ENCODE assay signal across 8 mouse cellular contexts in genomic region chr3:3751596-3752251, GRCm38 (mm10).
DNase-seq lines count a peak whose midpoint lies in the region; ATAC-seq and TF ChIP-seq lines count a peak whose summit lies in the region.

No protein-coding gene starts in this region.

- no peak overlapping the region for H3K9ac ChIP-seq in intestine, postnatal 0 days (ENCODE audit: low read depth, low read length)
- H3K9ac ChIP-seq in intestine, embryonic 15.5 days = no peak overlapping the region
- no peak overlapping the region for H3K9ac ChIP-seq in neural tube, embryonic 14.5 days (replicated peaks; ENCODE audit: low read depth, low read length)

- H3K27me3 ChIP-seq in intestine, postnatal 0 days (replicated peaks; ENCODE audit: control insufficient read depth, insufficient read depth, low read length) = no peaks in the 10 kb centered on the region
- no peaks in the 10 kb centered on the region for H3K27me3 ChIP-seq in intestine, embryonic 15.5 days (replicated peaks)
- H3K27me3 ChIP-seq in neural tube, embryonic 14.5 days (ENCODE audit: control insufficient read depth, insufficient read depth, low read length) = no peaks in the 10 kb centered on the region

- peak; percentile 3 for DNase-seq in thymus, postnatal 0 days (ENCODE audit: low spot score)
- DNase-seq in thymus, postnatal 25 days = no peak
- DNase-seq in forelimb bud, embryonic 11.5 days (ENCODE audit: low read depth, low spot score) = peak; percentile 50
- no peak for DNase-seq in B cell, adult 2 months
- no peak for DNase-seq in thymus, adult 18-20 months

- H3K4me2 ChIP-seq in intestine, postnatal 0 days (replicated peaks; ENCODE audit: low read depth) = no peak overlapping the region
- no peak overlapping the region for H3K4me2 ChIP-seq in intestine, embryonic 15.5 days (replicated peaks)
- H3K4me2 ChIP-seq in neural tube, embryonic 14.5 days (ENCODE audit: low read depth, low read length) = no peak overlapping the region

- no peaks in the 10 kb centered on the region for H3K4me1 ChIP-seq in intestine, postnatal 0 days (replicated peaks; ENCODE audit: control insufficient read depth, insufficient read depth, low read length)
- H3K4me1 ChIP-seq in intestine, embryonic 15.5 days (replicated peaks) = no peaks in the 10 kb centered on the region
- H3K4me1 ChIP-seq in neural tube, embryonic 14.5 days (ENCODE audit: control insufficient read depth, insufficient read depth, low read length) = no peaks in the 10 kb centered on the region

- H3K9me3 ChIP-seq in intestine, postnatal 0 days (ENCODE audit: control insufficient read depth) = no peaks in the 10 kb centered on the region
- H3K9me3 ChIP-seq in intestine, embryonic 15.5 days = no peaks in the 10 kb centered on the region
- no peaks in the 10 kb centered on the region for H3K9me3 ChIP-seq in neural tube, embryonic 14.5 days (ENCODE audit: control insufficient read depth, low read length)

- no peak overlapping the region for H3K4me3 ChIP-seq in intestine, postnatal 0 days (ENCODE audit: low read depth, low read length)
- H3K4me3 ChIP-seq in intestine, embryonic 15.5 days (replicated peaks) = no peak overlapping the region
- no peak overlapping the region for H3K4me3 ChIP-seq in neural tube, embryonic 14.5 days (ENCODE audit: low read depth, low read length)

- no peak overlapping the region for H3K27ac ChIP-seq in intestine, postnatal 0 days (ENCODE audit: low read depth, low read length)
- H3K27ac ChIP-seq in intestine, embryonic 15.5 days = no peak overlapping the region
- no peak overlapping the region for H3K27ac ChIP-seq in neural tube, embryonic 14.5 days (ENCODE audit: low read depth, low read length)

- ATAC-seq in intestine, postnatal 0 days = no peak
- ATAC-seq in intestine, embryonic 15.5 days = no peak
- ATAC-seq in neural tube, embryonic 14.5 days (ENCODE audit: low read depth) = peak; percentile 60; the same call in 1 of the 2 replicates

- 12% methylated on average over 5 of the region's 5 CpGs for WGBS in intestine, postnatal 0 days
- 15% methylated on average over 5 of the region's 5 CpGs for WGBS in intestine, embryonic 15.5 days
- 13% methylated on average over 5 of the region's 5 CpGs for WGBS in neural tube, embryonic 14.5 days

- peak; percentile 76 for TF ChIP-seq CTCF in intestine, postnatal 0 days (IDR thresholded peaks at IDR 0.05; ENCODE audit: low read depth)

- no peaks in the 10 kb centered on the region for H3K36me3 ChIP-seq in intestine, postnatal 0 days (ENCODE audit: control insufficient read depth, insufficient read depth)
- H3K36me3 ChIP-seq in intestine, embryonic 15.5 days = no peaks in the 10 kb centered on the region
- no peaks in the 10 kb centered on the region for H3K36me3 ChIP-seq in neural tube, embryonic 14.5 days (ENCODE audit: control insufficient read depth, insufficient read depth, low read length)

Comparison
In these comparisons a context has a peak if more than half of its experiments do, and no peak if none do; other contexts are left out.
1. DNase-seq: peak in thymus, postnatal 0 days (single experiment) and forelimb bud, embryonic 11.5 days (single experiment); none in thymus, postnatal 25 days (single experiment), B cell, adult 2 months (0 of 2) and thymus, adult 18-20 months (0 of 2).